Mouse (Mus musculus): ENCODE data around the gene Nudc. TPM values are rescaled to one million over a fixed set of nuclear protein-coding genes. Genes with fewer than 3 reads are reported as not detected.

Gene Nudc
- polyA plus RNA-seq, 1 experiment from 2014 or later, result 370 TPM

DNA sequence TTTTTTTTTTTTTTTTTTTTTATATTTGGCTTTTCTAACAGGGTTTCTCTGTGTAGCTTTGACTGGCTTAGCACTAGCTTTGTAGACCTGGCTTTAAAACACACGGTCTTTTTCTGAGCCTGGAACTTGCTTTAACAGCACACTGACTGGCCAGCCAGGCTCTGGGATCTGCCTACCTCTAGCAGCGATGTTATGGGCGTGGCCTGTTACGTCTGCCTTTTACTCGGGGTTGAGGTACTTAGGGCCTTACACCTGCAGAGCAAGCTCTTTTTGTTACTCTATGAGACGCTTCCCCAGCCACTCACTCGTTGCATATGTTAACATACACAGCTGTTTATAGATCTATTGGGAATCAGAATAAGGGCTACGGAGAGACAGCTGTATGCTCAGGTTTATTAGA, 21.5 kb upstream of the Nudc start:
- no peak for ATAC-seq (ENCODE audit: low FRiP score, low read depth)
- WGBS, result 36% methylated on average over 8 of the region's 8 CpGs
- H3K27ac ChIP-seq (replicated peaks), result no peak overlapping the region

DNA sequence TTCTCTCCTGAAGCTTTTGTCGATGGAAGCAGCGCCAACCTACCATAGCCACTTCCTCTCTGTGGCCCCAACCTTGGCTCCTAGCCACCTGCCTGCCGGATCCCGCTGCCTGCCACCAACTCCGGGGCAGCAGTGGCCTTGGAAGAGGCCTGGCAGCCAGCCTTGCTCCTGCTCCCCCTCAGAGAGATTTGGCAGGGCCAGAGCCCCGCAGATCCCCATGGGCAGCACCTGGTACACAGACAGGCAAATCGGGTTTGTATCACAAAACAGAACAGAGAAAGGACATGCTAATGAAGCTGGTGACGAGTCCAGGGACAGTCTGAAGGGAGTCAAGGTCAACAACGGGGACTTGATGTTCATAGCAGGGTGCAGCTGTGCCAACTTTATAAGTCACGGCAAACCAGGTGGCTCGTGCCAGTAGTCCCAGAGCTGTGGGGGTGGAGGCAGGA, 17.4 kb upstream of the Nudc start:
- Histone ChIP-seq H3K27me3 (no peaks in the 10 kb centered on the region; the same call in 1 of the 2 replicates), H3K9ac (replicated peaks) (no peak overlapping the region), H3K4me3 (no peak overlapping the region), H3K36me3 (no peaks in the 10 kb centered on the region), H3K4me1 (no peaks in the 10 kb centered on the region), H3K4me2 (replicated peaks) (no peak overlapping the region), H3K9me3 (peaks cover 7% of the 10 kb centered on the region; the same call in 1 of the 2 replicates), H3K27ac (replicated peaks) (no peak overlapping the region)
- ATAC-seq (ENCODE audit: low FRiP score, low read depth), result no peak
- WGBS, result 78% methylated on average over 11 of the region's 11 CpGs

More for the DNA sequence above, 21.5 kb upstream of the Nudc start:
- Histone ChIP-seq H3K4me1 (no peaks in the 10 kb centered on the region), H3K36me3 (no peaks in the 10 kb centered on the region), H3K27me3 (no peaks in the 10 kb centered on the region), H3K9ac (replicated peaks) (no peak overlapping the region), H3K9me3 (peaks cover 7% of the 10 kb centered on the region; the same call in 1 of the 2 replicates), H3K4me2 (replicated peaks) (no peak overlapping the region), H3K4me3 (no peak overlapping the region)

DNA sequence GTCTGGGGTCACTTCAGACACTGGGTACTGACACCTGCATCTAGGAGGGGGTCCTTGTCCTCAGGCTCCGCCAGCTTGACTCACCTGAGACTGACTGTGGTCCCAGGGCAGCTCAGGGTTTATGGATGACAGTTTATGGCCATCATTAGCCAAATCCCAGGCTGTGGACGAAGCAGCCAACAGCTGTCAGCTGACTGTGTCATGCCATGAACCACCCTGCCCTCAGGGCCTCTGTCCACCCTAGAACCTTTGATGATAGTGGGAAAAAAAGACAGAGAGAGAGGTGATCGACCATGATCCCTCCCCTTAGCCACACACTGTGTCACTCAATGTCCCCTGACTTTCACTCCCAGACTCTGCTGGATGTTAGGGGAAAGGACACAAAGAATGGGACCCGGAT, 15.8 kb upstream of the Nudc start:
- H3K27ac ChIP-seq (replicated peaks), result no peak overlapping the region
- WGBS, result 78% methylated on average over 4 of the region's 4 CpGs
- H3K36me3 ChIP-seq, result no peaks in the 10 kb centered on the region

DNA sequence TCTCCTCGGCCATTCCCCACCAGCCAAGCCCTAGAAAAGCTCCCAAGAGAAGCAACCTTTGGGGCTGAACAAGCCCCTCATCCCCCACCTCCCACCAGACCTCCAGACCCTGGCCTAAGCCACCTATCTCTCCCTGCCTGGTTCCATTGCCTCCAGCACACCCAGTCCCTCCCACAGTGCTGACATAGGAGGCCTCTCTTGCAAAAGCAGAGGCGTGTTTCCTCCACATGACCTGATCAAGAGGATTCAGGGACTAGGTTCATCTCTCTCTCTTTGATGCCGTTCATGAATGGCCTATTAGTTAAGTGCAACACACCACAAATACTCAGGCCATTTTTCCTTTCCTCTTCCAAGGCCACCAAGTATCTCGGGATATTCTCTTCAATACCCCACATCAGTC, 14.1 kb upstream of the Nudc start:
- Histone ChIP-seq H3K27me3 (no peaks in the 10 kb centered on the region; the same call in 1 of the 2 replicates), H3K4me1 (no peaks in the 10 kb centered on the region), H3K4me2 (replicated peaks) (no peak overlapping the region), H3K4me3 (no peak overlapping the region), H3K9ac (replicated peaks) (no peak overlapping the region), H3K9me3 (peaks cover 7% of the 10 kb centered on the region; the same call in 1 of the 2 replicates), H3K27ac (replicated peaks) (no peak overlapping the region), H3K36me3 (no peaks in the 10 kb centered on the region)
- ATAC-seq (ENCODE audit: low FRiP score, low read depth), result no peak
- 74% methylated on average over 4 of the region's 4 CpGs for WGBS

More for the DNA sequence above, 15.8 kb upstream of the Nudc start:
- Histone ChIP-seq H3K9ac (replicated peaks) (no peak overlapping the region), H3K27me3 (no peaks in the 10 kb centered on the region; the same call in 1 of the 2 replicates), H3K4me2 (replicated peaks) (no peak overlapping the region), H3K9me3 (peaks cover 7% of the 10 kb centered on the region; the same call in 1 of the 2 replicates), H3K4me3 (no peak overlapping the region), H3K4me1 (no peaks in the 10 kb centered on the region)
- no peak for ATAC-seq (ENCODE audit: low FRiP score, low read depth)

DNA sequence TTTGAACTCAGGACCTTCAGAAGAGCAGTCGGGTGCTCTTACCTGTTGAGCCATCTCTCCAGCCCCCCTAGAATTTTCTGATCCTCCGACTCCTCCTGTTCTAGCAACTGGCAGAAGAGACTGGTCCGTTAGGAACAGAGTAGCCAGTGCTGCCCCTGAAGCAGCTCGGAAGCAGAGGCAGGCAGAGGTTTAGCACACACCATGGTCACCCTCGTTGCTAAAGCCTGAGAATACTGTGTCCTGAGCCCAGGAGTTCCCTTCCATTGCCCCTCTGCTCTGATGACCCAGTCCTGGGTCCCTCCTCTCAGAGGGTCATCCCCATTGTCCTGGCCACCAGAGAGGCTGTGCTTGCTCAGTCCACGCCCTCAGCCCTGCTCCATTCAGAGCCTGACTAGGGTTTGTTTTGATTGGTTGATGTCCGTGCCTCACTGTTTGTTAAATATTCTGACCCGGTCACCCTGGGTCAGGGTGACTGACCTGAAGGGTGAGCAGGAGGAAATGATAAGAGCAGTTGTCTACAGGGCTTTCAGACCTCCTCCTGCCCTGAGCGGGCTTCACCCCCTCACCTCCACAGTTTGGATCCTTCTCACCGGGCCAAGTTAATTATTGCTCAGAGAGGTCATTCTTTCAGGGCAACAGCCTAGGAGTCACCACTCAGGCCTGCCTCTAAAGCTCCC, 11.4 kb upstream of the Nudc start:
- WGBS, result 38% methylated on average over 10 of the region's 10 CpGs
- no peak overlapping the region for H3K4me2 ChIP-seq (replicated peaks)
- no peaks in the 10 kb centered on the region; the same call in 1 of the 2 replicates for H3K27me3 ChIP-seq
- no peak for ATAC-seq (ENCODE audit: low FRiP score, low read depth)
- no peak overlapping the region for H3K9ac ChIP-seq (replicated peaks)
- no peaks in the 10 kb centered on the region for H3K36me3 ChIP-seq
- no peaks in the 10 kb centered on the region for H3K4me1 ChIP-seq
- H3K4me3 ChIP-seq, result no peak overlapping the region
- H3K9me3 ChIP-seq, result no peaks in the 10 kb centered on the region
- H3K27ac ChIP-seq (replicated peaks), result no peak overlapping the region

DNA sequence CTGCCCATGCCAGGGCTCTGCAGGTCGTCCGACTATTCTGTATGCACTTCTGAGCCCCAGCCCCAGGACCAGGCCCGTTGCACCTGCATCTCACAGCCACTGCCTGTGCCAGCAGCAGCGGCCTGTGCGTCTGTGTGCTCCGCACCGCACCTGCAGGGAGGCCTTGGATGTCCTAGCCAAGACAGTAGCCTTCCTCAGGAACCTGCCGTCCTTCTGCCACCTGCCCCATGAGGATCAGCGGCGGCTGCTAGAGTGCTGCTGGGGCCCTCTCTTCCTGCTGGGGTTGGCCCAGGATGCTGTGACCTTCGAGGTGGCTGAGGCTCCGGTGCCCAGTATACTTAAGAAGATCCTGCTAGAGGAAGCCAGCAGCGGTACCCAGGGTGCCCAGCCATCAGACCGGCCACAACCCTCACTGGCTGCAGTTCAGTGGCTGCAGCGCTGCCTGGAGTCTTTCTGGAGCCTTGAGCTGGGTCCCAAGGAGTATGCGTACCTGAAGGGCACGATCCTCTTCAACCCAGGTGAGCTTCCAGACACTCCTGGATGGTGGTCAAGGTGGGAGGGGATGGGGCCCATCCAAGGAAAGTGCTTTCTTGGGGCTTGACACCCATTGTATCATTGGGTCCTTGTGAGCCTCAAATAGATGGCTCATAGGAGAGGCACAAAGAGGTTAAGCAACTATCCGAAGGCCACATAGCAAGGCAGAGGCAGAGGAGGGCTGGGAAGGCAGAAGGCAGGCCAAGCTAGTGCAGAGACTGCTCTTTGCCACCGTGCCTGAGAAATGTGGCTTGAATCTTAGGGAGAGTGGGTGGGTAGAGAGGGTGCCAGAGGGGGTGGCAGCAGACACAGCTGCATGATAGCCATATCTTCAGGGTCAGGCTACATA, 7.9 kb upstream of the Nudc start:
- Histone ChIP-seq H3K4me2 (replicated peaks) (no peak overlapping the region), H3K9ac (replicated peaks) (no peak overlapping the region), H3K9me3 (no peaks in the 10 kb centered on the region), H3K27me3 (peaks cover 9% of the 10 kb centered on the region; the same call in 1 of the 2 replicates), H3K36me3 (no peaks in the 10 kb centered on the region), H3K4me1 (no peaks in the 10 kb centered on the region), H3K27ac (replicated peaks) (no peak overlapping the region), H3K4me3 (no peak overlapping the region)
- 82% methylated on average over 19 of the region's 19 CpGs for WGBS
- no peak for ATAC-seq (ENCODE audit: low FRiP score, low read depth)

DNA sequence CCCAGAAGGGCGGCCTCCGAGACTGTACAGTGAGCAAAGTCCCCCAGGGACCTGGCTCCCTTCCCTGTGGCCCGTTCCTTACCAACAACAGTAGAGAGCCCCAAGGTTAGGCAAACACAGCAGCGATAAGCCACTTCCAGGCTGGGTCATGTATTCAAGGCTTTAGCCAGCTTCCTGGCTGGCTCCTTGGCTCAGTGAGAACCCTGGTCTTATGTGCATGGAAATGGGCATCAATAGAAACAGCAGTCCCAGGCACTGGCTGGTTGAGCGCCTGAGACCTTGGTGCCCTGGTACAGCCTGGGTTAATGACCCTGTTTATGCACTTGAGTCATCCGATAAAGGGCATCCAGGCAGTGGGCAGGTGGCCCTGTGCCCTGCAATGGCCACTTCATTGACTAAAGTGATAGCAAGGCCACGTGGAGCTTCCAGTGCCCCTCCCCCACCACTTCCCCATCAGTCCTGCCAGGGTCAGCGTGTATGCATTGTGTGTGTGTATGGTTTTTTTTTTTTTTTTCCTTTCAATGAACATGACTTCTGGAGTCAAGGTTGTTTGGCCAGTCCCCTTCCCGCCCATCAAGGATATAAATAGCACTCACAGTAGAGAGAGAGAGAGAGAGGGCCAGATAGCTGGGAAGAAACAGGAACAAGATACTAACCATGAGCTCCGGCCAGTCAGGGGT, 7.1 kb upstream of the Nudc start, which contains the start of gene Nr0b2:
Gene Nr0b2 (plus strand): TSS at position 609 of the 680 bp plus-strand sequence.
- no peaks in the 10 kb centered on the region for H3K4me1 ChIP-seq
- peaks cover 9% of the 10 kb centered on the region; the same call in 1 of the 2 replicates for H3K27me3 ChIP-seq
- no peak within 1 kb of the TSS for H3K4me2 ChIP-seq (replicated peaks)
- no peak within 1 kb of the TSS for H3K9ac ChIP-seq (replicated peaks)
- WGBS, result 69% methylated on average over 10 of the region's 10 CpGs
- H3K27ac ChIP-seq (replicated peaks), result no peak within 1 kb of the TSS
- ATAC-seq (ENCODE audit: low FRiP score, low read depth), result no peak
- H3K4me3 ChIP-seq, result no peak within 1 kb of the TSS
- 0 out of 2 replicates have a peak, but pooled peaks cover 4% of the 10 kb centered on the region for H3K9me3 ChIP-seq
- H3K36me3 ChIP-seq, result no peaks in the 10 kb centered on the region

DNA sequence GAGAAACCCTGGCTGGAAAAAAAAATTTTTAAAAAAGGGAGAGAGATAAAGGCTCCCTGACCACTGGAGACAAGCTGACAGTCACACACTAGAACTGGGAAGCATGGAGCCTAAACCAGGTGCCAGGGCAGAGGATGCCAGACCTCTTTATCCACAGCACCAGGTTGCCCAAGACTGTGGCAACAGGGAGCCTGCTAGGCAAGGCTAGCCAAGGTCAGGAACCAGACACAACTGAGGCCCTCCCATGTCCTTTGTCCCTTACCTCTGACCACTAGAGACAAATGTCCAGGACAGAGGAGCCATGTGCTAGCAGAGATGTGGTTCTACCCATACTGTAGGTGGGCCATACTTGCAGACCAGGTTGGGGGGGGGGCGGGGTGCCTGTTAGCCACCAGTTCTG, 6.2 kb upstream of the Nudc start:
- H3K27ac ChIP-seq (replicated peaks), result no peak overlapping the region
- no peak overlapping the region for H3K4me2 ChIP-seq (replicated peaks)
- peaks cover 9% of the 10 kb centered on the region; the same call in 1 of the 2 replicates for H3K27me3 ChIP-seq
- 0 out of 2 replicates have a peak, but pooled peaks cover 4% of the 10 kb centered on the region for H3K9me3 ChIP-seq
- no peak overlapping the region for H3K4me3 ChIP-seq
- H3K36me3 ChIP-seq, result no peaks in the 10 kb centered on the region
- no peaks in the 10 kb centered on the region for H3K4me1 ChIP-seq
- no peak for ATAC-seq (ENCODE audit: low FRiP score, low read depth)
- WGBS, result 83% methylated on average over 1 of the region's 1 CpGs
- no peak overlapping the region for H3K9ac ChIP-seq (replicated peaks)

DNA sequence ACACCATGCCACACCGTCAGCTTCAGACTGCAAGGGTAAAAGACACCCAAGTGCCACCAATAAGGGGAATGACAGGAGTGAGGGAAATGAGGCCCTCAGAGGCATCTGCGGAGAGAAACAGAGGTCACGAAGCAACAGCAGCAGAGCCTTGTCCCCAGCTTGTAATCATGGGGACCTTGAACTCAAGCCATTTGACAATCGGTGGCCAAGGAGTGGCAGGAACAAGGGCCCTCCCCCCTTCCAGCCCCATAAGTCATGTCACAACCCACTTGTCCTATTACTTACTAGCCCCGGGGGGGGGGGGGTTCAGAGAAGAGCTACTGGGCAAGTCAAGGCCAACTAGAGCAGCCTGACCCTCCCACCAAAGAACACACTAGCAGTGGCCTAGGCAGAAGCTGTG, 9.1 kb downstream of the Nudc start:
- Histone ChIP-seq H3K9ac (replicated peaks) (no peak overlapping the region), H3K27ac (replicated peaks) (no peak overlapping the region), H3K4me2 (replicated peaks) (no peak overlapping the region), H3K9me3 (no peaks in the 10 kb centered on the region), H3K27me3 (no peaks in the 10 kb centered on the region), H3K4me1 (no peaks in the 10 kb centered on the region), H3K36me3 (peaks cover 99% of the 10 kb centered on the region), H3K4me3 (no peak overlapping the region)
- no peak for ATAC-seq (ENCODE audit: low FRiP score, low read depth)
- 93% methylated on average over 5 of the region's 5 CpGs for WGBS

DNA sequence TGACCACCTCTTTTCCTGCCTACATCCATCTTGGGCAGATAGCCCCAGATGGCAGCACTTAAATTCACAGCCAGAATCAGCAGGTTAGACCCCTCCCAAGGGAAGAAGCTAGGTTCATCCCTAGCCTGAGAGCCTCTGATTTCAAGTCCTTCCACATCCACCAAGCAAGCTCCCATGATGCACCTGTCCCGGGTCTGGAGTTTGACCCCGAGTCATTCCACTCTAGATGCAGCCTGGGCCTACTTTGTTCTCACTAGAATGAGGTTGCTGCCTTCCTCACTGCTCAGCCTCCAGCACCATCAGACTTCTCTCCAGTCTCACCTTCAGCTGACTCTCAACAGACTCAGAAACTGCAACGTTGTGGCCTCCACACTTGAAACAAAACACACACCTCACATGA, 9.7 kb downstream of the Nudc start:
- peaks cover 99% of the 10 kb centered on the region for H3K36me3 ChIP-seq
- no peak overlapping the region for H3K27ac ChIP-seq (replicated peaks)
- ATAC-seq (ENCODE audit: low FRiP score, low read depth), result no peak
- 84% methylated on average over 3 of the region's 3 CpGs for WGBS
- H3K4me3 ChIP-seq, result no peak overlapping the region
- no peaks in the 10 kb centered on the region for H3K27me3 ChIP-seq
- no peaks in the 10 kb centered on the region for H3K4me1 ChIP-seq
- H3K9me3 ChIP-seq, result no peaks in the 10 kb centered on the region
- no peak overlapping the region for H3K4me2 ChIP-seq (replicated peaks)
- no peak overlapping the region for H3K9ac ChIP-seq (replicated peaks)

DNA sequence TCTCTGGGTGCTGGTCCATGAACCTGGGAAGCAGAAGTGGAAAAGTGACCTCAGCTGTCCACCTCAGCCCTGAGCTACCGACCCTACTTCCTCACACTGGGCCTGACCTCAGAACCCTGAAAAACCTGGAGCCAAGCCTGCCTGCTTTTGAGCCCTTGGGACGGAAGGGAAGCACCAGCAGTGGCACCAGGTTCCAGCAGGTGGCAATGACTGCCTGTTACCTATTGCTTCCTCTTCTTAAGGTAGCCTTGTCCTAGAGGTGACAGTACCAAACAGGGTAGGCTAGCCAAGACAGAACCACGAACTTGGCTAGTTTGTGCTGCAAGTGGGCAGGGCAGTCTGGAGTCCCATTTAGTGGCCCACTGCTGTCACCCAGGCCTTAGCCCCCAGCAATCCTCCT, 13.0 kb downstream of the Nudc start:
- no peak overlapping the region for H3K27ac ChIP-seq (replicated peaks)
- no peak overlapping the region for H3K4me3 ChIP-seq
- ATAC-seq (ENCODE audit: low FRiP score, low read depth), result no peak
- no peaks in the 10 kb centered on the region for H3K4me1 ChIP-seq
- no peaks in the 10 kb centered on the region for H3K27me3 ChIP-seq
- H3K36me3 ChIP-seq, result peaks cover 95% of the 10 kb centered on the region
- H3K9ac ChIP-seq (replicated peaks), result no peak overlapping the region
- 95% methylated on average over 3 of the region's 3 CpGs for WGBS
- no peak overlapping the region for H3K4me2 ChIP-seq (replicated peaks)
- H3K9me3 ChIP-seq, result no peaks in the 10 kb centered on the region
